Mouse (Mus musculus): Measurements from ENCODE around the gene Syp. TPM values are rescaled to one million over a fixed set of nuclear protein-coding genes. Genes with fewer than 3 reads are reported as not detected.
A peak's percentile ranks its signal among the peaks of the same experiment; 100 is the strongest.

The Syp gene
- polyA plus RNA-seq, 1 experiment = 0.33 TPM

GRCm38 (mm10) chrX:7648671-7649304, 10.5 kb downstream of the Syp start:
- no peaks in the 10 kb centered on the region for H3K4me1 ChIP-seq (ENCODE audit: control insufficient read depth, insufficient read depth, low read length)
- H3K27me3 ChIP-seq (ENCODE audit: control insufficient read depth, insufficient read depth, low read length) = no peaks in the 10 kb centered on the region
- peak overlapping the region; percentile 58 for H3K27ac ChIP-seq (ENCODE audit: control insufficient read depth, insufficient read depth, low read depth, low read length)
- H3K36me3 ChIP-seq (ENCODE audit: control insufficient read depth, insufficient read depth, low read length) = no peaks in the 10 kb centered on the region
- H3K4me3 ChIP-seq (ENCODE audit: control insufficient read depth, low read depth, low read length) = peak overlapping the region; percentile 75
- TF ChIP-seq POLR2A (IDR thresholded peaks at IDR 0.05; ENCODE audit: control insufficient read depth, low read depth, low read length) = peak; percentile 32; the same call in 1 of the 2 replicates
- TF ChIP-seq CTCF (IDR thresholded peaks at IDR 0.05; ENCODE audit: control insufficient read depth, insufficient read depth, insufficient replicate concordance, low read depth, low read length) = 0 out of 2 replicates have a peak, but pooled peaks have one; percentile 1

GRCm38 (mm10) chrX:7657221-7657639, 19.0 kb downstream of the Syp start, which contains the start of gene Prickle3:
TSS of gene Prickle3 (plus strand) at chrX:7657260.
- Histone ChIP-seq H3K27ac (ENCODE audit: control insufficient read depth, insufficient read depth, low read depth, low read length) (peak within 1 kb of the TSS; percentile 49), H3K4me1 (ENCODE audit: control insufficient read depth, insufficient read depth, low read length) (peaks cover 10% of the 10 kb centered on the region), H3K36me3 (ENCODE audit: control insufficient read depth, insufficient read depth, low read length) (no peaks in the 10 kb centered on the region), H3K4me3 (ENCODE audit: control insufficient read depth, low read depth, low read length) (peak within 1 kb of the TSS; percentile 77), H3K27me3 (ENCODE audit: control insufficient read depth, insufficient read depth, low read length) (no peaks in the 10 kb centered on the region)
- TF ChIP-seq POLR2A (IDR thresholded peaks at IDR 0.05; ENCODE audit: control insufficient read depth, low read depth, low read length) (no peak), CTCF (IDR thresholded peaks at IDR 0.05; ENCODE audit: control insufficient read depth, insufficient read depth, insufficient replicate concordance, low read depth, low read length) (no peak)

GRCm38 (mm10) chrX:7658031-7658784, 19.9 kb downstream of the Syp start:
- Histone ChIP-seq H3K27ac (ENCODE audit: control insufficient read depth, insufficient read depth, low read depth, low read length) (peak overlapping the region; percentile 16; the same call in 1 of the 2 replicates), H3K27me3 (ENCODE audit: control insufficient read depth, insufficient read depth, low read length) (no peaks in the 10 kb centered on the region), H3K4me3 (ENCODE audit: control insufficient read depth, low read depth, low read length) (no peak overlapping the region), H3K36me3 (ENCODE audit: control insufficient read depth, insufficient read depth, low read length) (no peaks in the 10 kb centered on the region), H3K4me1 (ENCODE audit: control insufficient read depth, insufficient read depth, low read length) (peaks cover 10% of the 10 kb centered on the region)
- no peak for TF ChIP-seq POLR2A (IDR thresholded peaks at IDR 0.05; ENCODE audit: control insufficient read depth, low read depth, low read length)
- no peak for TF ChIP-seq CTCF (IDR thresholded peaks at IDR 0.05; ENCODE audit: control insufficient read depth, insufficient read depth, insufficient replicate concordance, low read depth, low read length)

- H3K4me3 ChIP-seq (ENCODE audit: control insufficient read depth, low read depth, low read length) = no peak overlapping the region
- no peak for TF ChIP-seq CTCF (IDR thresholded peaks at IDR 0.05; ENCODE audit: control insufficient read depth, insufficient read depth, insufficient replicate concordance, low read depth, low read length)
- no peak for TF ChIP-seq POLR2A (IDR thresholded peaks at IDR 0.05; ENCODE audit: control insufficient read depth, low read depth, low read length)
These were observed 20.7 kb downstream of the Syp start for GRCm38 (mm10) chrX:7658785-7659589.

GRCm38 (mm10) chrX:7661086-7661485, 22.8 kb downstream of the Syp start:
- Histone ChIP-seq H3K27me3 (ENCODE audit: control insufficient read depth, insufficient read depth, low read length) (no peaks in the 10 kb centered on the region), H3K4me1 (ENCODE audit: control insufficient read depth, insufficient read depth, low read length) (peaks cover 10% of the 10 kb centered on the region), H3K4me3 (ENCODE audit: control insufficient read depth, low read depth, low read length) (no peak overlapping the region), H3K27ac (ENCODE audit: control insufficient read depth, insufficient read depth, low read depth, low read length) (no peak overlapping the region), H3K36me3 (ENCODE audit: control insufficient read depth, insufficient read depth, low read length) (no peaks in the 10 kb centered on the region)
- TF ChIP-seq POLR2A (IDR thresholded peaks at IDR 0.05; ENCODE audit: control insufficient read depth, low read depth, low read length) = no peak
- TF ChIP-seq CTCF (IDR thresholded peaks at IDR 0.05; ENCODE audit: control insufficient read depth, insufficient read depth, insufficient replicate concordance, low read depth, low read length) = no peak

More at GRCm38 (mm10) chrX:7658785-7659589, 20.7 kb downstream of the Syp start:
- H3K36me3 ChIP-seq (ENCODE audit: control insufficient read depth, insufficient read depth, low read length) = no peaks in the 10 kb centered on the region
- no peaks in the 10 kb centered on the region for H3K27me3 ChIP-seq (ENCODE audit: control insufficient read depth, insufficient read depth, low read length)
- peaks cover 10% of the 10 kb centered on the region for H3K4me1 ChIP-seq (ENCODE audit: control insufficient read depth, insufficient read depth, low read length)
- H3K27ac ChIP-seq (ENCODE audit: control insufficient read depth, insufficient read depth, low read depth, low read length) = no peak overlapping the region

GRCm38 (mm10) chrX:7662936-7663335, 24.7 kb downstream of the Syp start:
- Histone ChIP-seq H3K4me3 (ENCODE audit: control insufficient read depth, low read depth, low read length) (no peak overlapping the region), H3K4me1 (ENCODE audit: control insufficient read depth, insufficient read depth, low read length) (peaks cover 1% of the 10 kb centered on the region), H3K27ac (ENCODE audit: control insufficient read depth, insufficient read depth, low read depth, low read length) (no peak overlapping the region), H3K27me3 (ENCODE audit: control insufficient read depth, insufficient read depth, low read length) (no peaks in the 10 kb centered on the region), H3K36me3 (ENCODE audit: control insufficient read depth, insufficient read depth, low read length) (no peaks in the 10 kb centered on the region)
- TF ChIP-seq CTCF (IDR thresholded peaks at IDR 0.05; ENCODE audit: control insufficient read depth, insufficient read depth, insufficient replicate concordance, low read depth, low read length) (no peak), POLR2A (IDR thresholded peaks at IDR 0.05; ENCODE audit: control insufficient read depth, low read depth, low read length) (no peak)

All from testis, adult 2 months (tissue).